Mouse (Mus musculus) ES-Bruce4 (cell line): ENCODE results near the gene Msi2. TPM values are rescaled to one million over a fixed set of nuclear protein-coding genes. Genes with fewer than 3 reads are reported as not detected.
A peak's percentile ranks its signal among the peaks of the same experiment; 100 is the strongest.

Source experiments
- H3K27ac ChIP-seq: 2 replicates; pipeline ENCODE4 v1.5.1; 2012; ENCODE audit warnings: low read length, inconsistent platforms; ENCODE audit not compliant: insufficient read depth
- H3K27me3 ChIP-seq: 2 replicates; pipeline ENCODE4 v1.6.1; 2012; ENCODE audit warnings: mild to moderate bottlenecking, low read length, inconsistent platforms; ENCODE audit not compliant: control insufficient read depth, poor library complexity, insufficient read depth, severe bottlenecking
- H3K36me3 ChIP-seq: 2 replicates; pipeline ENCODE4 v1.6.1; 2012; ENCODE audit warnings: inconsistent platforms, mild to moderate bottlenecking, low read length, moderate library complexity; ENCODE audit not compliant: control insufficient read depth, poor library complexity, insufficient read depth, severe bottlenecking
- H3K4me1 ChIP-seq: one replicate; pipeline ENCODE4 v1.8.1; 2011; ENCODE audit warnings: low read length; ENCODE audit not compliant: control insufficient read depth, insufficient read depth
- H3K4me3 ChIP-seq: 2 replicates; pipeline ENCODE4 v1.5.1; 2011; ENCODE audit warnings: low read depth, mild to moderate bottlenecking, low read length
- H3K9ac ChIP-seq: 2 replicates; pipeline ENCODE4 v1.6.1; 2012; ENCODE audit warnings: low read depth, mild to moderate bottlenecking, inconsistent platforms; ENCODE audit not compliant: poor library complexity, severe bottlenecking
- H3K9me3 ChIP-seq: replicated peaks from 2 replicates; pipeline ENCODE4 v1.6.1; 2012; ENCODE audit warnings: mild to moderate bottlenecking, low read length, inconsistent platforms; ENCODE audit not compliant: control insufficient read depth, poor library complexity, insufficient read depth, severe bottlenecking
- CTCF ChIP-seq: IDR thresholded peaks from one replicate; pipeline ENCODE4 v1.8.1; 2011; ENCODE audit warnings: low read depth, low read length
- EP300 ChIP-seq: IDR thresholded peaks from 2 replicates; pipeline ENCODE4 v1.6.1; 2011; ENCODE audit warnings: low read depth, low read length; ENCODE audit not compliant: insufficient read depth
- POLR2A ChIP-seq: IDR thresholded peaks from one replicate; pipeline ENCODE4 v1.8.1; 2011; ENCODE audit warnings: low read length; ENCODE audit not compliant: insufficient read depth
- polyA plus RNA-seq: library from polyadenylated mRNA; stranded (reverse); fragments of >200 nt; gene quantifications from 2 replicates; pipeline ENCODE4 v1.2.4, GENCODE M21; 2011; ENCODE audit warnings: low read depth; ENCODE audit not compliant: missing spikeins, insufficient read depth, insufficient read length

Gene Msi2
- polyA plus RNA-seq, 1 experiment: 110 TPM

GRCm38 (mm10) chr11:88627327-88627726 is 91.0 kb downstream of the Msi2 start:
- TF ChIP-seq CTCF (no peak), EP300 (peak; percentile 44), POLR2A (no peak)
- Histone ChIP-seq H3K27me3 (no peaks in the 10 kb centered on the region), H3K27ac (peak overlapping the region; percentile 94), H3K9ac (no peak overlapping the region), H3K36me3 (no peaks in the 10 kb centered on the region), H3K4me1 (peaks cover 19% of the 10 kb centered on the region), H3K4me3 (no peak overlapping the region), H3K9me3 (no peaks in the 10 kb centered on the region)

GRCm38 (mm10) chr11:88626576-88626975 is 91.7 kb downstream of the Msi2 start:
- H3K36me3 ChIP-seq: no peaks in the 10 kb centered on the region
- no peaks in the 10 kb centered on the region for H3K27me3 ChIP-seq
- H3K27ac ChIP-seq: peak overlapping the region; percentile 94
- no peaks in the 10 kb centered on the region for H3K9me3 ChIP-seq
- no peak for TF ChIP-seq POLR2A
- TF ChIP-seq EP300: no peak
- no peak for TF ChIP-seq CTCF
- no peak overlapping the region for H3K4me3 ChIP-seq
- 0 out of 2 replicates have a peak overlapping the region, but pooled peaks have one; percentile 2 for H3K9ac ChIP-seq
- peaks cover 24% of the 10 kb centered on the region for H3K4me1 ChIP-seq

- H3K36me3 ChIP-seq: no peaks in the 10 kb centered on the region
- peaks cover 25% of the 10 kb centered on the region for H3K4me1 ChIP-seq
- H3K27me3 ChIP-seq: no peaks in the 10 kb centered on the region
- no peaks in the 10 kb centered on the region for H3K9me3 ChIP-seq
- H3K9ac ChIP-seq: 0 out of 2 replicates have a peak overlapping the region, but pooled peaks have one; percentile 2
- no peak overlapping the region for H3K4me3 ChIP-seq
- TF ChIP-seq EP300: no peak
- H3K27ac ChIP-seq: peak overlapping the region; percentile 94
These were observed 92.3 kb downstream of the Msi2 start for GRCm38 (mm10) chr11:88626061-88626460.

GRCm38 (mm10) chr11:88625063-88625462 is 93.2 kb downstream of the Msi2 start:
- peak overlapping the region; percentile 54 for H3K4me3 ChIP-seq
- TF ChIP-seq POLR2A (no peak), EP300 (no peak)
- H3K27ac ChIP-seq: peak overlapping the region; percentile 86
- H3K36me3 ChIP-seq: no peaks in the 10 kb centered on the region
- no peaks in the 10 kb centered on the region for H3K9me3 ChIP-seq
- no peaks in the 10 kb centered on the region for H3K27me3 ChIP-seq
- peaks cover 24% of the 10 kb centered on the region for H3K4me1 ChIP-seq
- H3K9ac ChIP-seq: peak overlapping the region; percentile 61

- TF ChIP-seq POLR2A (no peak), EP300 (peak; percentile 99), CTCF (peak; percentile 40)
- Histone ChIP-seq H3K9me3 (no peaks in the 10 kb centered on the region), H3K9ac (peak overlapping the region; percentile 61), H3K4me1 (peaks cover 24% of the 10 kb centered on the region), H3K27me3 (no peaks in the 10 kb centered on the region), H3K27ac (peak overlapping the region; percentile 86), H3K4me3 (peak overlapping the region; percentile 54; the same call in 1 of the 2 replicates), H3K36me3 (no peaks in the 10 kb centered on the region)
These were observed 93.7 kb downstream of the Msi2 start for GRCm38 (mm10) chr11:88624627-88625026.

- TF ChIP-seq POLR2A (no peak), CTCF (no peak), EP300 (no peak)
- Histone ChIP-seq H3K27me3 (no peaks in the 10 kb centered on the region), H3K9me3 (no peaks in the 10 kb centered on the region), H3K4me1 (peaks cover 25% of the 10 kb centered on the region), H3K4me3 (no peak overlapping the region), H3K36me3 (no peaks in the 10 kb centered on the region), H3K9ac (peak overlapping the region; percentile 30), H3K27ac (peak overlapping the region; percentile 55)
These were observed 94.6 kb downstream of the Msi2 start for GRCm38 (mm10) chr11:88623671-88624070.
